Mouse (Mus musculus): ENCODE measurements at regions not wholly inside any gene's neighbourhood (a gene's known extent, or its start where the extent isn't known, plus 50 kb on each side); places are given as distances from the start of the nearest gene placed in this dataset.

DNA sequence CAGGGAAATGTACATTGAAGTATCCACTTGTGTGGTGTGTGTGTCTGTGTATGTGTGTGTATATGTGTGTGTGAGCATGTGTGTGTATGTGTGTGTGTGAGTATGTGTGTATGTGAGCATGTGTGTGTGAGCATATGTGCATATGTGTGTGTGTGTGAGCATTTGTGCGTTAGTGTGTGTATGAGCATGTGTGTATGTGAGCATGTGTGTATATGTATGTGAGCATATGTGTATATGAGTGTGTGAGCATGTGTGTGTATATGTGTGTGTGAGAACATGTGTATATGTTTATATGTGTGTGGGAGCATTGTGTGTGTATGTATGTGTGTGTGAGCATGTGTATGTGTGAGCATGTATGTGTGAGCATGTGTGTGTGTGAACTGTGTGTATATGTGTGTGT lies 123.5 kb downstream of the Nuak1 start:
- TF ChIP-seq CTCF (conservative IDR thresholded peaks at IDR 0.05), result no peak
- no peak overlapping the region for H3K27ac ChIP-seq
- no peak for DNase-seq (ENCODE audit: low spot score in 2 of 2)
- H3K4me3 ChIP-seq, result no peak overlapping the region

DNA sequence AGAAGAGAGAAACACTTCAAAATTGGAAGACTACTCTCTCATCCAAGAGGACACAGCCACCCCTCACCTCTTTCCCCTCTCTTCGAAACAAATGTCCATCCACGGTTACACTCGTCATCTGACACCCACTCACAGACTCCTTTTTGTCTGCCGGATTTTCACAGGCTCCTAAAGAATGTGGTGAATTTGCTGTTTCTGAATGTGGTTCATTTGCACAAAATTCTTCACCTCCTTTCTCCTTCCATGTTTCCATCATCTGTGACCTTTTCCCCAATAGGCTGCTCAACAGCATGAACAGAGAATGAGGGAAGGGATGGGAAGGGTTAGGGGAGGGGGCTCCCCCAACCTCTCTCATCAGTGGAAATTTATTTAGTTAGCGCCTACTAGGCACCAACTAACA lies 122.4 kb downstream of the Nuak1 start:
- no peak overlapping the region for H3K27ac ChIP-seq
- no peak for TF ChIP-seq CTCF (conservative IDR thresholded peaks at IDR 0.05)
- no peak for DNase-seq (ENCODE audit: low spot score in 2 of 2)
- no peak overlapping the region for H3K4me3 ChIP-seq

Measured in layer of hippocampus, adult 2 months (tissue).